Mouse (Mus musculus): ENCODE results near the gene Rhbdl1.

DNA sequence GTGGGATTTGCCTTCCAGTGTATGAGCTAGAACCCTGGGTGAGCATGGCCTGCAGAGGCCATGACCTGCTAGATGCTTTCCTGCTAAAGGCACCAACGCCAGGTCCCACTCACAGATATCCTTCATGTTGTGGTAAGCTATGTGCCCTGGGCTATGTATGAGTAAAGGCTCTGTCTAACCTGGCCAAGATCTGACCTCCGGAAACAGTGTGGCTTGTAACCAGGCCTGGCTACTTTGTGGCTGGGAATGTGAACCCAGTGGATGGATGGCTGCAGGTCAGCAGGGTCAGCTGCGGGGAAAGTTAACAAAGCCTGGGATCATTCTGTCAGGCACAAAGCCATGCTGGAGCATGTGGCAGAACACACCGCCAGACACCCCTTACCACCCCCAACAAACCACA is 44.6 kb upstream of the Rhbdl1 start:
- TF ChIP-seq CTCF (IDR thresholded peaks at IDR 0.05; ENCODE audit: low read depth, low read length), result no peak
- TF ChIP-seq POLR2A (IDR thresholded peaks at IDR 0.05; ENCODE audit: borderline replicate concordance, low read depth, low read length), result no peak
